Mouse (Mus musculus): Measurements from ENCODE around the gene Trappc4.
A peak's percentile ranks its signal among the peaks of the same experiment; 100 is the strongest.
"Not testable (repeated sequence)": the region's sequence is repeated elsewhere in the genome, so short reads cannot be mapped to it uniquely, and the experiment has no call there.

The Trappc4 gene

DNA sequence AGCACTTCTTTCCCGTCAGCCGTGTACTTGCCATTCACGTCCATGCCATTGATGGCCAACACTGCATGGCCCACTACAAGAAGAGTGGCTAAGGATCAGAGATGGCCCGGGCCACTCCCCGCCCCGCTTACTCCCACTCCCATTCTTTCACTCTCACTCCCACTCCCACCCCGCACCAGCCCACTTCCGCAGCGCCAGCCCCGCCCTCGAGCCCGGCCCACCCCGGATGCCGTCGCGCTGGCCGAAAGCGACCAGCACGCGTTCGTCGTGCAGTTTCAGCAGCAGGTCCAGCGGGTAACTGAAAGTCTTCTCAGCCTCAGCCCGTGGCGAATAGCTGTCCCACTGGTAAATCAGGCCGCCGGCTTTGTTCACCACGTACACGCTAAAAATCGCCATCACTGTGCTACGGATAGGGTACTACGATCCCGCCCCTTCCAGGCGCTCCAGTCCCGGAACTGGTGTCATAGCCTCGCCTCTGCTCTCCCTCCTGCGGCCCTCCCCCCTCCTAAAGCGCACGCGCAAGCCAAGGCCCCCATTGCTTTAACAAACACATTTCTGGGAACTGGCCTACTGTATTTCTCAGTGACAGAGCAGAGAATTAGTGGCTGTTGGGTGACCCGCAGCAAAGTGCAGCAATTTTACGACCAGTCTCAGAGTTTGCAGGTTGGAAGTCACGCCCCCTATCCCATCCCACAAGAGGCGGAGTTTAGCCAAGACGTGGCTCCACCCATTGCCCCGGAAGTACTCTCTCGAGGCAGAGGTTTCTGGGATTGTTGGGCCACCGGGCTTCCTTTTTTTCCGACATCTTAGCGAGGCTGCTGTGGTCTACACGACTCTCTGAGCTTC lies at the start of gene Trappc4, which contains the start of gene Rps25:
Gene Trappc4, minus strand, starts transcription at position 695 of the 846 bp plus-strand sequence.
Gene Rps25, plus strand, starts transcription at position 234 of the 846 bp plus-strand sequence.
- peak; percentile 93 for DNase-seq (ENCODE audit: low read depth)

DNA sequence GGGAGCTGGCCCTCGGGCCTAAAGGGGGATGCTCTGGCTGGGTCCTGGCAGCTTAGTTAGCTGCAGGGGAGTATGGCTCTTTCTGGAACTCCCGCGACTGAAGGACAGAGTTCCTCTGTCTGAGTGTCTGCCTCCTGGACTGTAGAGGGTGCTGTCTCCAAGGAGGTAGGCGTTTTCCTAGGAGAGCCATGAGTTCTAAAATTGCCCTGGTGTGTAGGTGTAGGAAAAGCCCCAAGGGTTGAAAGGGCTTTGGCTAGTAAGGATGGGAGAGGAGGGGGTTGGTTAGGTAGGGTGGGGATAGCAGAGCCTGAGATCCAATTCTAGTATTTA lies 47.5 kb upstream of the Trappc4 start, which contains the start of gene Upk2:
Gene Upk2, minus strand, starts transcription at position 86 of the 330 bp plus-strand sequence.
- DNase-seq (ENCODE audit: low read depth) = peak; percentile 23

GRCm38 (mm10) chr9:44454132-44454890 lies 46.9 kb upstream of the Trappc4 start:
- peak; percentile 87 for DNase-seq (ENCODE audit: low read depth)

DNA sequence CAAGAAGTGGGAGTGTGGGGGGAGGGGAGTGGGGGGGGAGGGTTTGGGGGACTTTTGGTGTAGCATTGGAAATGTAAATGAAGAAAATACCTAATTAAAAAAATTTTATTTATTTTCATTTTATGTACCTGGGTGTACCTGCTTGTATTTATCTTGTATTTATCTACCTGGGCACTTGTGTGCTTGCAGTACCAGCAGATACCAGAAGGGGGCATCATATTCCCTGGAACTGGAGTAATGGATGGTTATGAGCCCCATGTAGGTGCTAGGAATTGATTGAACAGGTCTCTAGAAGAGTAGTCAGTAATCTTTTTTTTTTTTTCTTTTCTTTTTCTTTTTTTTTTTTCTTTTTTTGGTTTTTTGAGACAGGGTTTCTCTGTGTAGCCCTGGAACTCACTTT lies 43.0 kb upstream of the Trappc4 start:
- DNase-seq (ENCODE audit: low read depth) = no peak

DNA sequence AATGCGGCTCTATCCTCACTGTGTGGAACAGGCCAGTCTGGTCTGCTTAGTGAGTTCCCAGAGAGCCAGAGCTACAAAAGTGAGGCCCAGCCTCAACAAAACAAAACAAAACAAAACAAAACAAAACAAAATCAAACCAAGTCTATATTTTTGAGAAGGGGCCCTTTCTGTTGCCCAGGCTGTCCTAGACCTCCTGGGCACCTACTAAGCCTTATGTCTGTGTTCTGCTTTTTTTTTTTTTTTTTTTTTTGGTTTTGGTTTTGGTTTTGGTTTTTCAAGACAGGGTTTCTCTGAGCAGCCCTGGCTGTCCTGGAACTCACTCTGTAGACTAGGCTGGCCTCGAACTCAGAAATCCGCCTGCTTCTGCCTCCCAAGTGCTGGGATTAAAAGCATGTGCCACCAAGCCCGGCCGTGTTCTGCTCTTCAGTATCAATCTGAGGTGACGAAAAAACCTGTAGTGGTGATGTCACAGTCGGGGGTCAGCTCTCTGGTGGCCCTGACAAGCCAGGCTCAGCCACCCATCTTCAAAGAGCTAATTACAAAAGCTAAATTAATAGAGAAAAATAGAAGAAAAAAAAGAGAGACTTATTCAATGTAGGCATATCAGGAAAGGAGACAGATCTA lies 37.1 kb upstream of the Trappc4 start:
- not testable (repeated sequence) for DNase-seq (ENCODE audit: low read depth)

DNA sequence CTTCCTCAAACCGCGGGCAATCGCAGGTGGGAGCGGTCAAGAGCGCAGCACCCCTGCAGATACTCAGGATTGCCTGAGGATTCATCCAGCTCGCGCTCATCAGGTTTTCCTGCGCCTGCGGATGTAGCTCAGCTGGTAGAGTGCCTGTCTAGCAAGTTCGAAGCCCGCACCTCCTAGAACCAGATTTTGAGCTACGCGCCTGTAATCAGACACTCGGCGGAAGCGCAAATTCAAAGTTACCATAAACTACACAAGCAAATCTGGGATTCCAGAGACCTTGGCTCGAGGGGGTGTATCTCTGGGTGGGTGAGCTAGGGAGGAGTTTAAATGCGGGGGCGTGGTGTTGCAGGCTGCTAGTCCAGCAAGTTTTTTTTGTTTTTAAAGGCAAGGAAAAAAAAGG lies 33.6 kb upstream of the Trappc4 start, which contains the start of gene Foxr1:
Gene Foxr1, minus strand, starts transcription at position 176 of the 400 bp plus-strand sequence.
- no peak for DNase-seq (ENCODE audit: low read depth)

- no peak for DNase-seq (ENCODE audit: low read depth)
Observed at GRCm38 (mm10) chr9:44435747-44436146, 28.3 kb upstream of the Trappc4 start.

DNA sequence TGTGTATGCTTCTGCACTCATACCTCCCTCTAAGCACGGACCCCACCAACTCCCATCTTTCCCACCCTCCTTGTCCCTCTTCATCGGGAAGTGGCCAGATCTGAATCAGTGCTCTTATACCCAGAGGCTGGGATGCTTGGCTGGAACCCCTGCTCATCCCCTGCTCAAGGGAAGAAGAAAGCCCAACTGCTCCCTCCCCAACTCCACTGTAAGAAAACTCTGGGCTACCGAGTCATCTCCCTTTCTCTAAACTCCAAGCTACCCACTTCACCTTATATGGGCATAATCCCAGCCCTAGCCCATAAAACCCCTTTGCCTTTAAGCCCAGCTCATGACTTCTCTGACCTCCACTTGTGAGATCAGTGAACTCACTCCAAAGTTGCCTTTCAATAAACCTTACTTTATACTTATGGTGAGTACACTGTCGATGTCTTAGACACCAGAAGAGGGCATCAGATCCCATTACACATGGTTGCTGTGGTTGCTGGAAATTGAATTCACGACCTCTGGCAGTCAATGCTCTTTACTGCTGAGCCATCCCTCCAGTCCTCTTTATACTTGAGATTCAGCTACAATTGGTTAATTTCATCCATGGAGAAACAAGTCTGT lies 25.3 kb upstream of the Trappc4 start:
- DNase-seq (ENCODE audit: low read depth) = no peak

DNA sequence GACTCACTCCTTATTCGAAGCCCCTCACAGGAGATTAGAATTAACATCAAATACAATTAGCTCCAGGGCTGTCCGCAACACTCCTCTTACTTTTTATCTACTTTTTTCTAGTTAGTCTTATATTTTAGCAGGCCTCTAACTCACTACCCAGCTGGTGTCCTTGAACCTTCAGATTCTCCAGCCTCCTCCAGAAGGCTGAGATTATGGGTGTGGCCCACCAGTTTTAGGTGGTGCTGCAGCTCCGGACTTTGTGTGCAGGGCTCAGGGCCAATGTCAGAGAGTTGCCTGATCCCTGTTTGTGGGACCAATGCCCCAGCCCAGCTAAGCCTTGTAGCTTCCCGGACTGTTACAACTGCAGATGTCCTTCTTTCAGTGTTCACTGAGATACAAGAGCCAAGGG lies 16.2 kb upstream of the Trappc4 start:
- no peak for DNase-seq (ENCODE audit: low read depth)

DNA sequence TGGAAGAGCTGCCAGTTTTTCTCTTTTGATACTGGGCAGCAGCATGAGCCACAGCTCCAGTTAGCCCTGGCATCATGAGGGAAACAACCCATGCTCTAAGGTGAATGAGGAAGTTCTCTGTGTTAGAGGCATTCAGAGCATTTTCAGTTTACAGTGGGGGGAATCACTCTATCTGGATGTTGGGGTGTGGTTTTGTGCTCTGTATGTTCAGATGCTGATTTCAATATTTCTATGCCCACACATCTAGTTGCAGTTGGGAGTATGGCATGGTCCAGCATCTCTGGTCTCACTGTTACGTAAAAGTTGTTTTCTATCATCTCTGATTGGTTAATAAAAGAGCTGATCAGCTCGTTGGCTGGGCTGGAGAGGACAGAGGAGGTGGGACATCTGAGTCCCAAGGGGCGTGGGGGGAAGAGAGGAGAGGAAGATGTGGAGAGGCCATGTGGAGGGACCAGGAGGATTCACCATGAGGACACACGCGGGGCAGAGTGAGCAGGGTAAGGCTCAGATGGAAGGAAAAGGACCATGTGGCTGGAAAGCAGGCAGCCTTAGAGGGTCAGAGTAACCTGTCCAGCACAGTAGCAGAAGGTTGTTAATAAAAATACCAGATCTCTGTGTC lies 13.0 kb upstream of the Trappc4 start:
- no peak for DNase-seq (ENCODE audit: low read depth)

- DNase-seq (ENCODE audit: low read depth) = not testable (repeated sequence)
Observed at GRCm38 (mm10) chr9:44419730-44420129, 12.3 kb upstream of the Trappc4 start.

GRCm38 (mm10) chr9:44418519-44419385 lies 11.4 kb upstream of the Trappc4 start, which contains the start of gene Ccdc84:
Gene Ccdc84, minus strand, starts transcription at chr9:44418569.
- no peak for DNase-seq (ENCODE audit: low read depth)

- DNase-seq (ENCODE audit: low read depth) = peak; percentile 94
Observed at GRCm38 (mm10) chr9:44417892-44418363, 10.5 kb upstream of the Trappc4 start.

DNA sequence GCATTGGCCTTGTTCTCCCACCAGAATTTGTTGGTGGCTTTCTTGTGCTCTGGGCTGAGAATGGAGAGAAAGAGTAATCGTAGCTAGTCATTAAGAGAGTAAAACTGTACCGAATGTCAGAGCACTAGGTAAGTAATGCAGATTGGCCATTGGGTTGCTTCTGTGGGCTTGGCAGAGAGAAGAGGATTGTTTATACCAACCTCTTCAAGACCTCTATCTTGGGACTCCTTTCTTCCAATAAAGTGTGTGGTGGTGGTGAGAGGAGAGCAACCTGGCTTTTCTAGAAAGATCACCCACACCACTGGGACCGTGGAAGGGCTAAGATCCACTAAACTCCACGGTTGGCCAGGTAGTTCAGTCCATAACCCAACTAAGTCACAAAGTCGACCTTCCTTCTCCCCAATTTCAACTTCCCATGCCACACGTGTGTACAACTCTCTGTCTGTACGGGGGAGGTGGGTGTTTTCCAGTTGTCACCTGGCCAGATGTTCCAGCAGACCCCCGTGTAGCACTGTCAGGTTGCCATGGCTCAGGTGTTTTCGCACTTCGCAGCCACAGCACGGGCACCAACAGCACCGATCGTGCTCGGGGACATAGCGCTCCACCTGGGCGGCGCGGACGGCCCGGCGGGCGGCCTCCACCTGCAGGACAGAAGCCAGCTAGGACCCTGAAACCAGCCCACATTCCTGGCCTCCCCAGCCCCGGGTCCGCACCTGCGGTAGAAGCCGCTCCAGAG lies 9.9 kb upstream of the Trappc4 start:
- DNase-seq (ENCODE audit: low read depth) = no peak

DNA sequence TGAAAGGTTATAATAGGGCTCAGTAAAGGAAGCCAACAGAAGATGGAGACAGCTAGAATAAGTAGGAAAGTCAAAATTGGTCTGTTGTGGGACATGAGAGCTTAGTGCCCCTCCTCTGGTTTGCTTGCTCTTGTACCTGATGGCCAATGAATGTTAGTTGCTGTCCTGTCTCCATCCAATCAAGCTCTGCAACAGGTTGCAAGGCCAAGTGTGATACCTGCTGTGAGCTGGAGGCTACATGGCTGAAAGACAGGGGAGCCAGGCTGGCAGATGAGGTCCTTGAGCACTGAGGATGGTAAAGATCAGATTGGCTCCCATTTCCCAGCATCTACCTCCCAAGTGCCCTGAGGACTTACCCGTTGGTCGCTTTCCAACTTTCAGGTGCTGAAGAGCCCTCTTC lies 5.4 kb upstream of the Trappc4 start:
- no peak for DNase-seq (ENCODE audit: low read depth)

DNA sequence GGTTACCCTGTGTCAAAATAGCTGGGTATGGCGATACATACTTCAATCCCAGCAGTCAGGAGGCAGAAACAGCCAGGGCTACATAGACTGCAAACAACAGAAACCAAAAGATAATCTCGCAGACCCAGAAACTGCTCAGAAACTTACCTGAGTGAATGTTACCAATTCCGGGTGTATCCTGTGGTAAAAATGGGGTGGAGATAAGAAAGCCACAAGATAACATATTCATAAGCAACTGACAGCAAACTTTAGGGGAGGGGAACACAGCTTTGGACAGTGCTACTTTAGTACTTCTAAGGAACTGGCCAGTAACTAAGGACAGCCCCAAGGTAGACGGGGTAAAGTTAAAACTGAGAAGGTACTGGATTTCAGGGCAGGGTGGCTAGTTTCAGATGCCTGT lies 4.9 kb upstream of the Trappc4 start:
- DNase-seq (ENCODE audit: low read depth) = no peak

DNA sequence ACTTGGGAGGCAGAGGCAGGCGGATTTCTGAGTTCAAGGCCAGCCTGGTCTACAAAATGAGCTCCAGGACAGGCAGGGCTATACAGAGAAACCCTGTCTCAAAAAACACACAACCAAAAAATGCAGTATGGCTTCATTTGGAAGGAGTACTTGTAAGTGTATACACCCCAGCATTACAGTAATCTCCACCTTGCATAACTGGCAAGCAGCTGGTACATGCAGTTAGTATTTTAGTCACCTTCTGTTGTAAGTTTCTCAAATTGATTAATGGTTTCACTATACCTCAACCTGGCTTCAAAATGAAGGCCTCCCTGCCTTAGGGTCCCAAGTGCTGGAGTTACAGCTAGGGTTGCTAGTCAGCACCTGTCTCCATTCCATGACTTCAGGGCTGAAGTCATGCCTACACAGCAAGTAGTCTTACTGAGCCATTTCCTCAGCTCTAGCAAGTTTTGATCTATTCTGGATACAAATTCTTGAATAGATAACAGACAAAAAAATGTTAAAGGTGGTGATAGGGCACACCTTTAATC lies 4.3 kb upstream of the Trappc4 start:
- DNase-seq (ENCODE audit: low read depth) = no peak

DNA sequence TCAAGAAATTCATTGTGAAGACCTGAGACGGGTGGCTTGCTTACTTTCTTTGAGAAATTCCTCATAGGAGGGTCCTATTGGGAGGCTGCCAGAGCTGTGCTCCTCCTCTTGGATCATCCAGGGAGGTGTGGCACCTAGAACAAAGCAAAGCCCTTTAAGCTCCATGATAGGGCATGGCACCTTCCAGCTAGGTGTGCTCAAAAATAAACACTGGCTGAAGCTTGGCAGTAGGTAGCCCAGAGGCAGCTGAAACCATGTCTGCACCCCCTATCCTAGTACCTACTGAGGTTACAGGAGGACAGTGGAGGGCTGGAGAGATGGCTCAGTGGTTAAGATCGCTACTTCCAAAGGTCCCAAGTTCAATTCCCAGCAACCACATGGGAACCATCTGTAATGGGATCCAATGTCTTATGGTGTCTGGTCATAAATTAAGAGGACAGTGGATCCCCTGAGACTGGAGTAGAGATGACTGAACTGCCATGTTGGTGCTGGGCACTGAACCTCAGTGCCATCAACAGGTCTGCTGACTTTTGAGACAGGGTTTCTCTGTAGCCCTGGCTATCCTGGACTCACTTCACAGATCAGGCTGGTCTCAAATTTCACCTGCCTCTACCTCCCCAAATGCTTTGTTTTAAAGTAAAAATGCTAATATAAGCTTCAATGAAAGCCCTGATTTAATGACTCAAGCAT lies 3.4 kb upstream of the Trappc4 start:
- DNase-seq (ENCODE audit: low read depth) = no peak

- not testable (repeated sequence) for DNase-seq (ENCODE audit: low read depth)
Observed at GRCm38 (mm10) chr9:44408693-44409092, 1.3 kb upstream of the Trappc4 start.

Data from NIH3T3 (cell line).